Mouse (Mus musculus) embryonic fibroblast, embryonic 13.5 days (primary cell): ENCODE measurements at regions not wholly inside any gene's neighbourhood (a gene's known extent, or its start where the extent isn't known, plus 50 kb on each side); places are given as distances from the start of the nearest gene placed in this dataset.

Experiments used
- CTCF ChIP-seq: IDR thresholded peaks from 2 replicates; pipeline ENCODE4 v1.5.1; 2011; ENCODE audit warnings: mild to moderate bottlenecking, control low read depth, low read length, moderate library complexity, borderline replicate concordance; ENCODE audit not compliant: insufficient read depth
- POLR2A ChIP-seq: IDR thresholded peaks from 2 replicates; pipeline ENCODE4 v1.6.1; 2011; ENCODE audit warnings: low read depth, mild to moderate bottlenecking, control low read depth, low read length, moderate library complexity

DNA sequence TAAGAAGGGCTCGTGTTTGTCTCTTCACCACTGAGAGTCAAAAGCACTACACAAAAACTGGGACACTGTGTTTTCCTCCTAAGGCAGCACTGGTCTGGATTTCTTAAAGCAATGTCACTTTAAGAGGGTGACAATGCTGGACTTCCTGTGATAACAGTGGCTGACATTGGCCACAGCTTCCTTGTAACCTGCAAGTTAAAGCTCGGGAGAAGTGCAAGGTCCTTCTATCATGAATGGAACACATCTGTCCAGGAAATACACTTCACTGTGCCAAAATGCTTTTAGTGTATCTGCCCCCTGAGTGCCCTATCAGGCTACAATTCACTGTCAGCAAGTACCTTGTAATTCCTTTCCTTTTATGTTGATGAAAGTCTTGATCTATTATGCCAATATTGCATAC is 448.0 kb upstream of the Mef2c start:
- TF ChIP-seq CTCF (no peak), POLR2A (no peak)
